Mouse (Mus musculus) adrenal gland, postnatal 36 days (tissue): ENCODE results near the gene Acaca. TPM values are rescaled to one million over a fixed set of nuclear protein-coding genes. Genes with fewer than 3 reads are reported as not detected.

Experiments
- DNase-seq, 2 experiments: peaks; one replicate each; pipeline ENCODE4 v3.0.0; 2021; ENCODE audit warnings: mixed read lengths in 1 of 2
- total RNA-seq, 2 experiments: library from RNA; stranded (reverse); gene quantifications; 2 replicates each; pipeline ENCODE4 v1.2.3; 2021

The Acaca gene
- total RNA-seq, 2 experiments from 2014 or later, result 441 to 587 TPM

DNA sequence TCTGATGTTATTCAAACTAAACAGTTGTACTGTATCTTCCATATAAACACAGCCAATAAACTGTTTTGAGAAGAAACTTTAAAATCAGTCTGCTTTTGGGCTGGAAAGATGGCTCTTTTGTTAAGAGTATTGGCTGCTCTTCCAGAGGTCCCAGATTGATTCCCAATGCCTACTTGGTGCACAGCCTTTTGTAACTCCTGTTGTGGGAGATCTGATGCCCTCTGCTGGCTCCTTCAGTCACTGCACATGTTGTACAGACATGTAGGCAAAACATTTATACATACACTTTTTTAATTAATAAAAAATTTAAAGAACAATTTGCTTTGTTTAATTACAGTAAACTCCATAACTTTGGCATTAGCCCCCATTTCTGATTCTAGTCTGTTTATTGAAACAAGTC lies 114.1 kb downstream of the Acaca start:
- peak; percentile 60 to 70 for DNase-seq

DNA sequence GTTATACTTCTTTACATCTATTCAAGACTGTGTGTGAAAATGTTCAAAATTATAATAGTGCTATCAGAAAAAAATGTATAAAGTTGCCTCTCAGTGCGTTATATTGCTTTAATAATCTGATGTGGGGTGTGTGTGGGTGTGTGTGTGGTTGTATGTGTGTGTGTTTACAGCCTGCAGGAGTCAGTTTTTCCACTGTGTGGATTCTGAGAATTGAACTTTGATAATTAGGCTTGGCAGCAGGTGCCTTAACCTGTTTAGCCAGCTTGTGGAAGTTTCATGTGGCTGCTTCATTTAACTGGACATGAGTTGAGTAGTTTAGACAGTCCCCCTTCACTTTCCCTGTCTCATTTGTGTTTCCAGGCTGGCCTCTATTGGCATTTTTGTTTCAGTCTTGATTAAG lies 117.9 kb downstream of the Acaca start:
- no peak for DNase-seq

DNA sequence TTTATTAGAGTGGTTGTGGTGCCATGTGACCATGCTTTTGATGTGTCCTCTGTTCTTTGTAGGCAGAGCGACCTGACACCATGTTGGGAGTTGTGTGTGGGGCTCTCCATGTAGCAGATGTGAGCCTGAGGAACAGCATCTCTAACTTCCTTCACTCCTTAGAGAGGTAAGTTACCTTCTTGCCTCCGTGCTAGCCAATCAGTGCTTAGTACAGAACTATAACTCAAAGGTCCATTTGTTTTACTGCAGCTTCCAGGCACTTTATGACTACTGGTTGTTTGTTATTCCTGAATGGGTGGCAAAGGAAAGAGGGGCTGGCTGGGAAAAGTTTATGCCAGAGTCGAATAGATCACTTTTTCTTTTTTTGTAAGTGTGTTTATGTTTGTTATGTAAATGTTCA lies 121.7 kb downstream of the Acaca start:
- DNase-seq, result no peak

- DNase-seq, result no peak
Observed at GRCm38 (mm10) chr11:84252425-84252824, 123.0 kb downstream of the Acaca start.

DNA sequence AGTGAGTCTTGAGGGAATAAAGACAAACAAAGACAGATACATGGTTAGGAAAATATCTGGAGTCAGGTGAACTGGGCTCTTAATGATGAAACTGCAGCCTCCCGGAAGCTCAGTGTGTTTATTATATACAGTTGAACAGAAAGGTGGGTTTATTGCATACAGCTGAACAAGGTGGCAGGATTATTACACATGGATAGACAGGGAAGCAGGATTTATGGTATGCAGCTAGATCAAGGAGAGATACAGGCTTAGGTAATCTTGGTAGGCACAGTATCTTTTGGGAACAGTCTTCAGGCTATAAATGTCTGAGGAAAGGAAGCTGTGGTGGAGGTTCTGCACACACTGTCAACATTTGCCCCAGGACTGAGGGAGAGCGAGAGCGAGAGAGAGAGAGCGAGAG lies 126.4 kb downstream of the Acaca start:
- no peak for DNase-seq

DNA sequence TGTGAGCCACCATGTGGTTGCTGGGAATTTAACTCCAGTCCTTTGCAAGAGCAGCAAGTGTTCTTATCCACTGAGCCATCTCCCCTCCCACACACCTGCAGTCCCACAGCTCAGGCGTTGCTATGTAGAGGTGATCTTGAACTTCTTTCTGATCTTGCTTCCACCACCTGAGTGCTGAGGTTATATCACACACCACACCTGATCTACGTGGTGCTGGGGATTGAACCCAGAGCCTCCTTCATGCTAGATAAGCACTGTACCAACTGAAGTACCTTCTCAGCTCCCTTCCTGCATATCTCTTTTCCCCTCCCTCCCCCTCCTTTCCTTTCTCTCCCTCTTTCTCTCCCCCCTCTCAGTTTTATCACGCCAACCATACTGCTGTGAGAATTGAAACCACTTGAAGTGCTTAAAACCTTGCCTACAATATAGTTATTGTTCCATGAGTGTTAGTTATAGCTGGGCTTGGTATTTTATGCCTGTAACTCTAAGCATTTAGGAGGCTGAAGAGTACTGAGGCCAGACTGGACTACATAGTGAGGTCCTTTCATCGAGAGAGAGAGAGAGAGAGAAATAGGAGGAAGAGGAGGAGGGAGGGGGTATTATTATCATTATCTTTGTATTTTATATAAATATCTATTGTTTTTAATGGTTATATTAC lies 128.7 kb downstream of the Acaca start:
- no peak for DNase-seq

DNA sequence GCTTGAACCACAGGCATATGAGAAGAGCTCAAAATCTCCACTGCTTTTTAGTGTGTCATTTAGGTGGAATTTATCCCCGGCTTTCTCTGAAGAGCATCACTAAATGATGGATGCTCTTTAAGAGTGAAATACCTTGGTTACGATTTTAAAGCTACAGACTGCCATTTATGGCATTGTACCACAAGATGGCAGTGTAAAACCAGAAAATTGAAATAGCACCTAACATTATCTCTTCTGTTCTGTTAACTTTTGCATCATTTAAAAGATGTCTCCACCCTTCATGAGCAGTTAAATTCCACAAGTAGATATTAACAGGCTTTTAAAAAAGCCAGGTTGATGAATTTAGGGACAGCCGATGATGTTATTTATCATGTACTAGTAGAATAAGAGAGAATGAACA lies 135.0 kb downstream of the Acaca start:
- no peak for DNase-seq

GRCm38 (mm10) chr11:84268068-84268467 lies 138.6 kb downstream of the Acaca start:
- peak; percentile 25 to 39 for DNase-seq

GRCm38 (mm10) chr11:84270511-84270910 lies 141.0 kb downstream of the Acaca start:
- DNase-seq, result no peak

GRCm38 (mm10) chr11:84271948-84272347 lies 142.5 kb downstream of the Acaca start:
- no peak for DNase-seq

DNA sequence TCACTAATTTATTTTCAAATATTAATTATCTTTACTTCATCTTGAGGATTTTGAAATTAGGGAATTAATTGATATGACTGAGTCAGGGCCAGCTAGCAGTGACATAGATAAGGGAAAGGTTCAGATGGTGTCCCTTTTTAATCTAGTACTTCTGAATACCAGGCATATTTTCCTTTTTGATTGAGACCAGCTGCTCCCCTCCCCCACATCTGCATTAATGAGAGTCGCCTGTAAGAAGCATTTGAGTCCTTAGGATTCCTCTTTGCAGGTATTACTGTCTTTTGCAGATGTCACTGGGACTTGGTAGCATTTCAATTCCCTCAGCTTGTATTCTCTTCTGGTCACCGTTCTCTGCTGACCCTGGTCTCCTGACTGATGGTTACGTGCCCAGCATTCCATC lies 143.1 kb downstream of the Acaca start:
- no peak for DNase-seq

- no peak for DNase-seq
Observed at GRCm38 (mm10) chr11:84276979-84277378, 147.5 kb downstream of the Acaca start.

DNA sequence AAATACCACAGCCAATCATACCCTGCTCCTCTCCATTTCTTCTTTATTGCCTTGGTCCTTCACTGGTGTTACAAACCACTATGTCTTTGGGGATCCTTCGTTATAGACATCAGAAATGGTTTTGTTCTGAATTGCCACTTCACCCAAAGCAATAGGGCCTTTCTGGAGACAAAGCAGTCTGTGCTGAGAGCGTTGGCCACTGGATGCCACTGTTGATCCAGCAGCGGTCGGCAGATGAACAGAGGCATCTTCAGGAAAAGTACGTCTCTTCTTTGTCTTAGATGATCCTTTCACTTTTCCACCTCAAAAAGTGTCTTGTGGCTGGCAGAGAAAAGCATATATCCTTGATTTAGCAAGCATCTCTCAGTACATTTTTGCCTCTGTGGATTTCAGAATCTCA lies 151.8 kb downstream of the Acaca start:
- no peak for DNase-seq

DNA sequence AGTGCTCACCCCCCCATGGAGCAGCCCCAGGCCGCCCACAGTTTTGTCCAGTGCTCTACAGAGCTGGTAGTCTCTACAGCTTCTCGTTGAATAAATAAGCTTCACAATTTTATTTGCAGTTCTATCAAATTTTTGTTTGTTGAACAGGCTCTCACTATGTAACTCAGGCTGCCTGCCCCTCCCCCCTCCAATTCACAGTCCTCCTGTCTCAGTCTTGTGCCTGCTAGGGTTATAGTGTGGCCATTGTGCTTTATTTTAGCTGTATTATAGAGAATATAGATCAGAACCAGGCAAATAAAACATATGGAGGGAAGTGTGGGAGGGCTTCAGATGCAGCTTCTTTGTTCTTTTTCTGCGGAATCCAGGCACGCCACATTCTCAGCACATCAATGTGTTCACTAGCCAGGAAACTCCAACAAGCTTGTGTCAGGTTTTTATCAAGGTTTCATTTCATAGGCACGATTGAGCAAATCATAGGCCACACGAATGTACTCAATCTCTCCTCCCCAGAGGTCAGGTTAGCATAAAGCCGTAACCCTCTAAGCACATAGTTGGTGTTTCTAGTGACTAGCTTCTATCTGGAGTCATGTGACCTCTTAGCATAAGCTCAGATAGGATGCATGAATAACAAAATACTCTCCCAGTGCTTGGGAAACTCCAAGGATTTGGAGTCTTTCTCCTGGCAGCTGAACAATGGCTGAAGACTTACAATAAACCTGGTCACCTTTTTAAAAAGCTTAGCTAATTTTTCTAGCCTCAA lies 153.7 kb downstream of the Acaca start:
- no peak for DNase-seq

- DNase-seq, result no peak
Observed at GRCm38 (mm10) chr11:84290781-84291180, 161.3 kb downstream of the Acaca start.

- no peak for DNase-seq
Observed at GRCm38 (mm10) chr11:84292532-84292931, 163.1 kb downstream of the Acaca start.

- no peak for DNase-seq
Observed at GRCm38 (mm10) chr11:84293288-84293687, 163.8 kb downstream of the Acaca start.

DNA sequence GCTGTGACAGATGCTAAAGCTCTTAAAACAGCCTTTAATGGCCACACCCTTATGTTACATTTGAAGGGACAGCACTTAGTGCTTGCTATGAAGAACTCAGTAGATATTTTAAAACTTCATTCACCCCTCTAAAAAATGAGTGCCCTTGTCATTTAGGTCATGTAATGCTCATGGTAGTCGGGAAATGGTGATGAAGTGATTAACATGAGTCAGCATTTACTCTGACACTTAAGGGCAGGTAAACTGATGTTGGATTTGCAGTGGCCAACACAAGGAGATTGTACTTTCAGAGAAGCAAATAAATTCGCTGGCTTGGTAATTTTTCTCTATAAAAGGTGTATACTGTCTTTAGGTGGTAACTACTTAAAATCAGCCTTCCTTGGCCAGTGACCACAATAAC lies 166.9 kb downstream of the Acaca start:
- no peak for DNase-seq

GRCm38 (mm10) chr11:84305474-84305873 lies 176.0 kb downstream of the Acaca start:
- DNase-seq, result no peak

DNA sequence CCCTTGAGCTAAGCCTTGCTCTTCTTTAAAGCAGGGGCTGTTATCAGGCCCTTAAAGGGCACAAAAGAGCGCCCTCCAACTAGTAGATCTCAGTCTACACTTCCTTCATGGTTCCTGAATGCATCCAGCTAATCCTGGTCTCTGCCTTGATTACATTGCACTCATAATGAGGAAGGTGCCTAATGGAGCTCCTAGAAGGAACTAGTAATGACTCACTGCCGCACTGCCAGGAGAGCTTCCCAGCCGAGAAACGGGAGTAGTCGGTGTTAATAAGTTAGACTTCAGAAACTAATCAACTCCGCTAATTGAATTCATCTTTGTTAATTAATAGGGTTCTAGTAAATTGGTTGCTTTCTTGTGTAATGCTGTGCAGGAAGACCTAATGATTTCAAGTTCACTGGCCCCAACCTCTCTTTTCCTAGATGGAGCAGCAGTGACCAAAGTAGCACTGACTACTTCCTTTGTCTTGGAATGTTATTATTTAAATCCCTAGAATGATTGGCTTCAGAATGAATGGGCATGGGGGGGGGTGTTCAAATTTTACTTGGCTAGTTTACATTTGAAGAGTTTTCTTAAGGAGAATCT lies 176.8 kb downstream of the Acaca start:
- DNase-seq, result no peak

DNA sequence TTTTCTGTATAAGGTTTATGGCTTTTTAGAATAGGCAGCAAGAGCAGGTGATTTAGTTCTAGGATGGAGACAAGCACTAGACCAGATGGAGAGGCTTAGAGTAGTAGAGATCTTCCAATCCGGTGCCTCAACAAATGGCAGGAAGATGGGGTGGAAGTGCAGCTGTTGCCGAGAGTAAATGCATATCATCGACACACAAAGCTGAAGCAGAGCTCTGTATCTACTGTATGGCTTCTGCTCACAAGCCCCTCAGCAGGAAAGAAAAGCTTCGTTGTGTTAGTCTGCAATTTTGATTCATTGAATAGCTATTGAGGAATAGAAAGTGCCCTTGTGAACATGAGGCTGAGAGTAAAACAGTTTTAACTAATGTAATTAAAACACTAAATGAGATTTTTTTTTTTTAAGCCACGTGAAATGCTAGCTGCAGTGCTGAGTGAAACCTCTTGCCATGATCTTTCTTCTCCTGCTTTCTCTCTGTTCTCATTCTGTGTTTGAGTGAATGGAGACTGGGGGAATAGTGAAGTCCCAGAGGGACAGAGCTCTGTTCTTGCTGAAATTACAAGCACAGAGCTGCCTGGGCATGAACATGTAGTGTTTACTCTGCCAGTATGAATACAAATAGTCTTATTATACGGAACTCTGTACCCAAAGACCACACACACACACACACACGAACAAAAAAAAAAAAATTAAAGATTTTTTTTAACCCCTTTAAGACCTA lies 194.7 kb downstream of the Acaca start:
- no peak for DNase-seq

GRCm38 (mm10) chr11:84327086-84327485 lies 197.6 kb downstream of the Acaca start:
- no peak for DNase-seq

DNA sequence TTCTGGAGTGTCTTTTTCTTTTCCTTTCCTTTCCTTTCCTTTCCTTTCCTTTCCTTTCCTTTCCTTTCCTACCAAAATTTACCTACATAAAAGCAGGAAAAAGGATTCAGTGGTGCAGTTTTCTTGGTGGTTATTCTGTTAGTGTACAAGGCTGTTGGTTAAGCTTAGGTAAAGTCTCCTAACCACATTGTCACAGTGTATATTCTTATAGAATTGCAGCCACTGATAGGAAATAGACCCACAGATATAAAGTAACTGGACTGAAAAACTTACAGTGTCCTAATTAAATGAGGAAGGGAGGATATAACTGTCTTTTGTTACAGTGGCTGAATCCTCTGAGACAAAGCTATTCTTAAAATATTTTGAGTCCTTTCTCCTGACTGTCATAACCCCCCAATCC lies 202.9 kb downstream of the Acaca start:
- no peak for DNase-seq
